Mouse (Mus musculus) limb, embryonic 12.5 days (tissue): Measurements from ENCODE around the gene Vstm5. TPM values are rescaled to one million over a fixed set of nuclear protein-coding genes. Genes with fewer than 3 reads are reported as not detected.
A peak's percentile ranks its signal among the peaks of the same experiment; 100 is the strongest.

ENCODE experiments used
- ATAC-seq: fragments of 200-750 bp; cut with Nextera tagmentation; 2 replicates; pipeline ENCODE4 v1.8.0; 2017; ENCODE audit warnings: low read depth, moderate TSS enrichment; ENCODE audit not compliant: insufficient number of reproducible peaks, insufficient read depth, low FRiP score, low TSS enrichment
- H3K27ac ChIP-seq: fragments of 300-500 bp; sonication (generic); 2 replicates; pipeline ENCODE4 v1.5.1; 2016; ENCODE audit warnings: mild to moderate bottlenecking, moderate library complexity
- H3K27me3 ChIP-seq: fragments of 300-500 bp; sonication (generic); 2 replicates; pipeline ENCODE4 v1.6.1; 2016; ENCODE audit warnings: mild to moderate bottlenecking, moderate library complexity
- H3K36me3 ChIP-seq: fragments of 300-500 bp; sonication (generic); 2 replicates; pipeline ENCODE4 v1.6.1; 2016; ENCODE audit warnings: mild to moderate bottlenecking, moderate library complexity
- H3K4me1 ChIP-seq: fragments of 300-500 bp; sonication (generic); replicated peaks from 2 replicates; pipeline ENCODE4 v1.6.1; 2016
- H3K4me2 ChIP-seq: fragments of 300-500 bp; sonication (generic); 2 replicates; pipeline ENCODE4 v1.6.1; 2016; ENCODE audit warnings: mild to moderate bottlenecking, moderate library complexity
- H3K4me3 ChIP-seq: fragments of 300-500 bp; sonication (generic); replicated peaks from 2 replicates; pipeline ENCODE4 v1.5.1; 2016; ENCODE audit warnings: mild to moderate bottlenecking
- H3K9ac ChIP-seq: fragments of 300-500 bp; sonication (generic); replicated peaks from 2 replicates; pipeline ENCODE4 v1.6.1; 2016; ENCODE audit warnings: mild to moderate bottlenecking, moderate library complexity
- H3K9me3 ChIP-seq: fragments of 300-500 bp; sonication (generic); 2 replicates; pipeline ENCODE4 v1.6.1; 2016; ENCODE audit warnings: mild to moderate bottlenecking, moderate library complexity
- WGBS: fragments of 180-500 bp; shearing (Covaris S2); methylation state at CpG from one replicate; pipeline ENCODE4 v1.1.7; 2016; 5-methylcytosine and 5-hydroxymethylcytosine counted together
- polyA plus RNA-seq: library from polyadenylated mRNA; unstranded; fragments of >200 nt; fragmentation: Nextera tagmentation; extraction: Ambion mirVana; gene quantifications from 2 replicates; pipeline ENCODE4 v1.2.1, GENCODE M21; 2016

Gene Vstm5
- polyA plus RNA-seq, 1 experiment from 2014 or later: 2.6 TPM

DNA sequence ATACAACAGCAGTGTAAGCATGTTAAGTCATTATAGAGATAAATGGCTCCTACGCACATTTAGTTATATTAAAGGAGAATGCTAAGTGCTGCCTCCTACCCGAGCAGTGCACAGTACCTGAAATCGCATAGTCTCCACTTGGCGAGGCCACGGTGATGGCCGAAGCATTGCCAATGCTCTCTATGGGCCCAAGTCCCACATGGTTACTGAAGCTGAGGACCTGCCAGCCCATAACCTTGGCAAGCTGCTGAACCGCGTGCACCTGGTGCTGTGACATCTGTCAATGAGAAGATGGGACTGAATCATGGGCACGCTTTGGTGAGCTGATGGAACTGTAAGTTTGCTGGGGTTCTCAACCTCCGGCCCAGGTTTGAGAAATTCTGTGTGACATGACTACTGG is 24.6 kb downstream of the Vstm5 start:
- ATAC-seq: no peak
- no peaks in the 10 kb centered on the region for H3K4me1 ChIP-seq
- H3K27me3 ChIP-seq: no peaks in the 10 kb centered on the region
- H3K27ac ChIP-seq: no peak overlapping the region
- 97% methylated on average over 10 of the region's 10 CpGs for WGBS
- H3K9me3 ChIP-seq: no peaks in the 10 kb centered on the region
- no peak overlapping the region for H3K4me2 ChIP-seq
- no peak overlapping the region for H3K4me3 ChIP-seq
- peaks cover 81% of the 10 kb centered on the region for H3K36me3 ChIP-seq
- H3K9ac ChIP-seq: no peak overlapping the region

DNA sequence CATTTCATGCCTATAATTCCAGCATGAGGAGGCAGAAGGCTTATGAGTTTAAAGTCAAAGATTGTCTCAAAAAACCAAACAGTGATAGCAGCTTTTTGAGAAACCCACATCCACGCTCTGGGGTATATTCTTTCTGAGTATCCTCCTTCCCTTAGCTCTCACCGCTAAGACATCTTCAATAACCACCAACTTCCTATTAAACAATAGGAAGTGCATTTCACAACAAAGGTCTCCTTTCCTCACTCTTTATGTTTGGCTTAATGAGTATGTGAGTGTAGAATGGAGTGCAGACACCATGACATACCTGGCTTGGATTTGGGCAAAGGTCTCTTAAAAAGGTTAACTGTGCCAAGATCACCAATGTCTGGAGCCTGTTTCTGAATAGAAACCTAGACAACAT is 35.1 kb downstream of the Vstm5 start:
- WGBS: 97% methylated on average over 2 of the region's 2 CpGs
- peaks cover 81% of the 10 kb centered on the region for H3K36me3 ChIP-seq
- H3K4me1 ChIP-seq: peaks cover 8% of the 10 kb centered on the region
- no peak overlapping the region for H3K4me2 ChIP-seq
- H3K4me3 ChIP-seq: no peak overlapping the region
- H3K9me3 ChIP-seq: no peaks in the 10 kb centered on the region
- no peak overlapping the region for H3K27ac ChIP-seq
- H3K27me3 ChIP-seq: no peaks in the 10 kb centered on the region
- H3K9ac ChIP-seq: no peak overlapping the region
- ATAC-seq: no peak

DNA sequence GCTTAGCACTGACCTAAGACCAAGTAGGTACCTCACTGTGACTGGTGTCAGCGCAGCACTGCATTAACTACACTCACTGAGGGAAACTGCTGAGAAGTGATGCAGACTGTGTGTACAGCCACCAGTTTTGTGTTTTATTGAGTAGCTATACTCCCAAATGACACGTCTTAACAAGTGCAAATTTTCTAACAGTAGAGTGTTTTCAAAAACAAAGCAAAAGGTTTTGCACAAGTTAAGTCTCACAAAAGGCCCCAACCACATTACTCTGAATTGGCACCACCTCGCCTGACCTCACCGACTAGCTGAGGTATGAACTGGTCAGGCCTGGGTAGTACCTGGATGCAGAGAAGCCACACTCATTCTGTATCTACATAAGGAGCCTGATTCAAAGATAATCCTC is 38.0 kb downstream of the Vstm5 start:
- Histone ChIP-seq H3K9me3 (no peaks in the 10 kb centered on the region), H3K9ac (no peak overlapping the region), H3K27me3 (no peaks in the 10 kb centered on the region), H3K4me1 (peaks cover 17% of the 10 kb centered on the region), H3K27ac (no peak overlapping the region), H3K4me3 (no peak overlapping the region), H3K4me2 (no peak overlapping the region), H3K36me3 (peaks cover 52% of the 10 kb centered on the region)
- WGBS: 92% methylated on average over 4 of the region's 4 CpGs
- no peak for ATAC-seq

DNA sequence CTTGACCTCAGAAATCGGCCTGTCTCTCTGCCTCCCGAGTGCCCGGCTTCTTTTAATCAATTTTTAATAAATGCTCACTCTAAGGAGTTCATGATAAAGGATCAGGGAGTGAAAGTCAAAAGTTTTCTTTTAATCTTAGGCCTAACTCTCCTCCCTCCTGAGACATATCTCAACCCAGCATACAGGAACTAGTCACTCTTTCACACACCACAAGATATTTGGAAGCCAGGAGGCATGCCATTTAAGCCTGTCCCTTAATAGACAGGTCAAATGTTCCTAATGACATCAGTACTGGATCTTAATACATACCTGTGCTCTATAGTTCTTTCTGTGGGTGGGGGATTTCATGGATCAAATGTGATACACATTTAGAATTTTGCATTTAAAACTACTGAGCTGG is 39.5 kb downstream of the Vstm5 start:
- Histone ChIP-seq H3K36me3 (peaks cover 38% of the 10 kb centered on the region), H3K27me3 (no peaks in the 10 kb centered on the region), H3K4me1 (peaks cover 17% of the 10 kb centered on the region), H3K27ac (no peak overlapping the region), H3K4me3 (no peak overlapping the region), H3K4me2 (no peak overlapping the region), H3K9me3 (no peaks in the 10 kb centered on the region), H3K9ac (no peak overlapping the region)
- WGBS: 95% methylated on average over 3 of the region's 3 CpGs
- ATAC-seq: no peak

DNA sequence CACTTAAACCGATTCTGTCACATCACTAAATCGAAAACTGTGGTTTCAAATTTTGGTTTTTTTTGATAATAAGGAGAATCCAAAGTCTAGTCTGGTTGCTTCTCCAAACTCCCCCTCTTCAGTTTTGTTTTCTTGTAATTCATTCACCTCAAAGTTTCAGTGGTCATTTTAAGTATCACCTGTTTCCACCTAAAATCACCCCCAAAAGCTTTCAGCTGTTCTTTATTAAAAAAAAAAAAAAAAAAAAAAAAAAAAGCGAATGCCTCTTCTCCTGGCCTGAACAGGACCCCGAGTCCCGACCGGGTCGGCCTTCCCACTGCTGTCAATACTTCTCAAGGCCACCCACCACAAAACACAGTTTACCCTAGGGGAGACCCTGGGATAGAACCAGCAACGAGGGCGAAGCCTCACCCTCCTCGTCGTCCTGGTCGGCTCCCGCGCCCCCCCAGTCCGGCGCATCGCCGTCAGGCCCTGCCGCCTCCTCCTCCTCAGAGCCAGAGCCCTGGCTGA is 40.3 kb downstream of the Vstm5 start:
- peaks cover 29% of the 10 kb centered on the region for H3K36me3 ChIP-seq
- WGBS: 9% methylated on average over 19 of the region's 19 CpGs
- ATAC-seq: no peak
- H3K4me2 ChIP-seq: peak overlapping the region; percentile 81
- peak overlapping the region; percentile 95 for H3K9ac ChIP-seq
- H3K4me1 ChIP-seq: peaks cover 17% of the 10 kb centered on the region
- no peaks in the 10 kb centered on the region for H3K9me3 ChIP-seq
- H3K27me3 ChIP-seq: no peaks in the 10 kb centered on the region
- peak overlapping the region; percentile 90 for H3K27ac ChIP-seq
- H3K4me3 ChIP-seq: peak overlapping the region; percentile 96

DNA sequence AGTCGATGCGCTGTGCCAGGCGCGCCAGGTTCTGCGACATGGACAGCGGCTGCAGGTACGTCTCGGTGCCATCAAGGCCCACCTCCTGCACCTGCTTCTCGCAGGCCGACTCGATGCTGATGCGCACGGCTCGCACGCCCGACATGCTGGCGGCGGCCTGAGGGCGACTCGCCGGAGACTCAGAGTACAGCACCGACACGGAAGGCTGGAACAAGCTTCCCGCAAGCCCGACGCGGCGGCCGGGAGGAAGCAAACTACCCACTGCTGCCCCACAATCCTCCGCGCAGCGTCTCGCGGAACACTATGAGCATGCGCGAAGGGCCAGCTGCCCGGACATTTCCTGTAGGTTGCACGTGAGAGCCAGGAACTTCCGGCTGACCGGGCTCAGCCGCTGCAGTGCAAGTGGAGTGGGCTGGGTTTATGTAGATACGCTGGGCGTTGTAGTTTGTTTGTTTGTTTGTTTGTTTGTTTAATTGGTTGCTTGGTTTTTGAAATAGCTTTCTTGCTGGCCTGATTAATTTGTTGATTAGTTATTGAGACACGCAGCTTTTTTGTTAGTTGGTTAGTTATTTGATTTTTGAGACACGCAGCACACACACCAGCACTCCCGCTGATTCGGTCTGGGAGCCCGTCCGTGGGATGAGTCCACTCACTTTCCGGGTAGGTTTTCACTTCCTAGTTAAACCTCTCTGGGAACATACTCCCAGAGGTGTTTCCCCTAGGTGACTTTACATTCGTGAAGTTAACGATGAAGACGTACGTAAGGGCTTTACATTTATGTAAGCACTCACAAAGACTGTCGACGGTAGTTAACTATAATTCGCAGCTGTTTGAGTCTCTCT is 41.0 kb downstream of the Vstm5 start, which contains the start of gene Med17:
Gene Med17, minus strand, starts transcription at position 283 of the 842 bp plus-strand sequence.
- H3K4me1 ChIP-seq: peaks cover 17% of the 10 kb centered on the region
- H3K36me3 ChIP-seq: peaks cover 23% of the 10 kb centered on the region
- 2% methylated on average over 57 of the region's 57 CpGs for WGBS
- H3K4me3 ChIP-seq: peak within 1 kb of the TSS; percentile 96
- no peaks in the 10 kb centered on the region for H3K27me3 ChIP-seq
- peak within 1 kb of the TSS; percentile 95 for H3K9ac ChIP-seq
- no peaks in the 10 kb centered on the region for H3K9me3 ChIP-seq
- peak within 1 kb of the TSS; percentile 81 for H3K4me2 ChIP-seq
- ATAC-seq: peak; percentile 96
- H3K27ac ChIP-seq: peak within 1 kb of the TSS; percentile 90

DNA sequence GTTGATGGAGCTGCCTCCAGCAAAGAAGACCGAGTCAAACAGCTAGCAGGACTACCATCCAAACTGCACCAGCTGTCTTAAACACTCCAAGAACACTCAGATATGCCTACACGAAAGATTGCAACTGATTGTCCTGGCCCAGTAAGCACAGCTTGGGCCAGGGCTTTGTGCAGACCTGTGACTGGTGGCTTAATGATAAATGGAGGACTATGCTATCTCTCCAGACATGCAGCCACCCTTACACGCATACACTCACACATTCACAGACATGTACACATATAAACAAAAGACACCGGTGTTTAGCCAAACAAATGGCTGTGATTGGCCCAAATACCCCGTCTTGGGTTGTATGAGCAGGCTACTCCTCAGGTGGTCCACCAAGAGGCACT is 41.6 kb downstream of the Vstm5 start:
- 54% methylated on average over 5 of the region's 5 CpGs for WGBS
- H3K27ac ChIP-seq: 0 out of 2 replicates have a peak overlapping the region, but pooled peaks have one; percentile 45

DNA sequence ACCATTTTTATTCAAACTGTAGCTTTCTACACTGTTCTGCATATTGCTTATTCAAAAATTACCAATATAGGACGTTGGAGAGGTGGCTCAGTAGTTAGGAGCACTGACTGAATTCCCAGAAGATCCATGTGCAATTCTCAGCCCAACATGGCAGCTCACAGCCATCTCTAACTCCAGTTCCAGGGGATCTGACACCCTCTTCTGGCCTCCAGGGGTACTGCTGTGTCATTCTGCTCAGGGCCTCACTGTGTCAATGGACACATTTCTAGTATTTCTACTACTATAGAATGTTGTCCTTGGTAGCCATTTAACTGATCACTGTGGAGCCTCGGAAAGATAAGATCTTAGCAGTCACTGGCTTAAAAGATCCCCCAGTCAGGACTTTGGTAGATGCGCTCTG is 46.6 kb downstream of the Vstm5 start:
- H3K4me2 ChIP-seq: no peak overlapping the region
- no peak overlapping the region for H3K27ac ChIP-seq
- H3K9ac ChIP-seq: no peak overlapping the region
- H3K27me3 ChIP-seq: no peaks in the 10 kb centered on the region
- no peak overlapping the region for H3K4me3 ChIP-seq
- no peak for ATAC-seq
- no peaks in the 10 kb centered on the region for H3K36me3 ChIP-seq
- peaks cover 6% of the 10 kb centered on the region for H3K4me1 ChIP-seq
- WGBS: 65% methylated on average over 3 of the region's 3 CpGs
- H3K9me3 ChIP-seq: no peaks in the 10 kb centered on the region

More for the DNA sequence above, 41.6 kb downstream of the Vstm5 start:
- Histone ChIP-seq H3K4me1 (peaks cover 17% of the 10 kb centered on the region), H3K4me2 (peak overlapping the region; percentile 81), H3K36me3 (peaks cover 17% of the 10 kb centered on the region), H3K27me3 (no peaks in the 10 kb centered on the region), H3K9me3 (no peaks in the 10 kb centered on the region), H3K4me3 (peak overlapping the region; percentile 96), H3K9ac (peak overlapping the region; percentile 95)
- no peak for ATAC-seq

DNA sequence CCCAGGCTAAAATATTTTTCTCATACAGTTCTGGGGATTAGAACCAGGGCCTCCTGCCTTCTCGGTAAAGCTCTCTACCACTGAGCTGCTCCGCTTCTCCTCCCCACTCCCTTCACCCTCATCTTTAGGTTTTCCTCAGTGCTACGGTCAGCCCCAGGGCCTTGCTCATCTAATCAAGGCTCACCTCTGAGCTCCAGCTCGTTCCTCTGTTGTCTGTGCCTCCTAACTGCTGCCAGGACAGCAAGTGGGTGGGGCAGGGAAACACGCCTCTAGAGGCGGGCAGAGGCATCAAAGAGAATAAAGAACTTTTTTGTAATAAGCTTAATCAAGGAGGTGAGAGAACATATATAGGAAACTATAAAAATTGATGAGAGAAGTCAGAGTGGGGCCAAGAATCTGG is 49.0 kb downstream of the Vstm5 start:
- no peaks in the 10 kb centered on the region for H3K9me3 ChIP-seq
- 59% methylated on average over 6 of the region's 6 CpGs for WGBS
- no peak overlapping the region for H3K9ac ChIP-seq
- ATAC-seq: no peak
- no peak overlapping the region for H3K4me3 ChIP-seq
- no peak overlapping the region for H3K27ac ChIP-seq
- no peak overlapping the region for H3K4me2 ChIP-seq
- no peaks in the 10 kb centered on the region for H3K27me3 ChIP-seq
- H3K4me1 ChIP-seq: no peaks in the 10 kb centered on the region
- H3K36me3 ChIP-seq: no peaks in the 10 kb centered on the region

DNA sequence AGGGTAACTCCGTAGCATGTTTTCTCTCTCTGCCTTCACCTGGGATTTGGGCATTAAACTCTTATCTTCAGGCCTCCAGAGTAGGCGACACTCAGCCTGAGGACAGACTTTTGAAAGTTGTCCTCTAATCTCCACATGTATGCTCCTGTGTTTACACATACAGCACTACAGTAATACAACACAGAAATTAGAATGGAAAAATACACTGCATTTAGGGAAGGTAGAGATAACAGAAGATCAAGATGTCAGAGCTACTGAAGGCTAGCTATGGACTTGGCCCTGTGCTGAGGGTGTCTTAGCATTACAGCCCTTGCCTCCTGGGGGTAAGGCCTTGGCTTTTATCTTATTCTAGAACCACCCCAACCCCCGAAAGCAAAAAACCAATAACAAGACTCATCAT is 49.6 kb downstream of the Vstm5 start:
- 88% methylated on average over 3 of the region's 3 CpGs for WGBS
- Histone ChIP-seq H3K4me2 (no peak overlapping the region), H3K27ac (no peak overlapping the region), H3K4me1 (no peaks in the 10 kb centered on the region), H3K27me3 (no peaks in the 10 kb centered on the region), H3K9ac (no peak overlapping the region), H3K4me3 (no peak overlapping the region), H3K9me3 (no peaks in the 10 kb centered on the region), H3K36me3 (no peaks in the 10 kb centered on the region)
- ATAC-seq: no peak

DNA sequence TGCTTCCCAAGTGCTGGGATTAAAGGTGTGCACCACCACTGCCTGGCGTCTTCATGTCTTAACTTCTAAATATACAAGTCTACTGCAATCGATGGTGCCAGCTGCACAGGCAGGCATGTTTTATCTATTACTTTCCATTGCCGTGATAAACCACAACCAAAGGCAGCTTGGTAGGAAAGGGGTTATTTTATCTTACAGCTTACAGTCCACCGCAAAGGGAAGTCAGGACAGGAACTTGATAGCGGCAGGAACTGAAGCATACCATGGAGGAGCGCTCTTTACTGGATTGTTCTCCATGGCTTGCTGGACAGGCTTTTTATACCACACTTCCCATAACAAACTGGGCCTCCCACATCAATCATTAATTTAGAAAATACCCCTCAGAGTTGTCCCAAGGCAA is 50.4 kb downstream of the Vstm5 start:
- 87% methylated on average over 6 of the region's 6 CpGs for WGBS
- H3K27ac ChIP-seq: no peak overlapping the region
- no peak for ATAC-seq
- H3K4me3 ChIP-seq: no peak overlapping the region
- no peaks in the 10 kb centered on the region for H3K9me3 ChIP-seq
- H3K36me3 ChIP-seq: no peaks in the 10 kb centered on the region
- no peaks in the 10 kb centered on the region for H3K27me3 ChIP-seq
- H3K9ac ChIP-seq: no peak overlapping the region
- H3K4me1 ChIP-seq: no peaks in the 10 kb centered on the region
- no peak overlapping the region for H3K4me2 ChIP-seq
